Mouse (Mus musculus): ENCODE results near the gene Olfr360. TPM values are rescaled to one million over a fixed set of nuclear protein-coding genes. Genes with fewer than 3 reads are reported as not detected.
"Not testable (repeated sequence)": the region's sequence is repeated elsewhere in the genome, so short reads cannot be mapped to it uniquely, and the experiment has no call there.

The Olfr360 gene
- polyA plus RNA-seq (2012; rRNA removed), result not detected in 2 replicates

- Histone ChIP-seq H3K36me3 (ENCODE audit: control insufficient read depth, insufficient read depth, low read length) (no peaks in the 10 kb centered on the region), H3K27me3 (replicated peaks; ENCODE audit: control insufficient read depth, insufficient read depth, low read length) (no peaks in the 10 kb centered on the region), H3K27ac (ENCODE audit: insufficient read depth, low read depth, low read length) (no peak within 1 kb of the TSS), H3K4me3 (ENCODE audit: insufficient read depth, low read depth, low read length) (no peak within 1 kb of the TSS), H3K4me1 (ENCODE audit: control insufficient read depth, insufficient read depth, low read length) (no peaks in the 10 kb centered on the region)
- no peak for DNase-seq
- TF ChIP-seq POLR2A (IDR thresholded peaks at IDR 0.05; ENCODE audit: low read depth, low read length) (no peak), CTCF (conservative IDR thresholded peaks at IDR 0.05; ENCODE audit: insufficient read depth, insufficient read length, low read depth, low read length) (no peak)
Measured at GRCm38 (mm10) chr2:37065446-37065845, at the start of gene Olfr360. TSS of gene Olfr360 (plus strand) at chr2:37065746.

GRCm38 (mm10) chr2:37089190-37089589, 23.6 kb downstream of the Olfr360 start, which contains the start of gene Olfr361:
TSS of gene Olfr361 (minus strand) at chr2:37089290.
- 70% methylated on average over 1 of the region's 1 CpGs for WGBS
- H3K27me3 ChIP-seq (replicated peaks; ENCODE audit: control insufficient read depth, insufficient read depth, low read length); DNase-seq; H3K27ac ChIP-seq (ENCODE audit: insufficient read depth, low read depth, low read length); H3K4me1 ChIP-seq (ENCODE audit: control insufficient read depth, insufficient read depth, low read length); H3K4me3 ChIP-seq (ENCODE audit: insufficient read depth, low read depth, low read length); H3K36me3 ChIP-seq (ENCODE audit: control insufficient read depth, insufficient read depth, low read length): not testable (repeated sequence)

- Histone ChIP-seq H3K27ac (ENCODE audit: insufficient read depth, low read depth, low read length) (no peak within 1 kb of the TSS), H3K4me3 (ENCODE audit: insufficient read depth, low read depth, low read length) (no peak within 1 kb of the TSS), H3K36me3 (ENCODE audit: control insufficient read depth, insufficient read depth, low read length) (no peaks in the 10 kb centered on the region), H3K27me3 (replicated peaks; ENCODE audit: control insufficient read depth, insufficient read depth, low read length) (no peaks in the 10 kb centered on the region), H3K4me1 (ENCODE audit: control insufficient read depth, insufficient read depth, low read length) (no peaks in the 10 kb centered on the region)
- DNase-seq, result no peak
- WGBS, result 83% methylated on average over 1 of the region's 1 CpGs
- TF ChIP-seq POLR2A (IDR thresholded peaks at IDR 0.05; ENCODE audit: low read depth, low read length) (no peak), CTCF (conservative IDR thresholded peaks at IDR 0.05; ENCODE audit: insufficient read depth, insufficient read length, low read depth, low read length) (no peak)
Measured at GRCm38 (mm10) chr2:37117810-37118209, 52.3 kb downstream of the Olfr360 start, which contains the start of gene Olfr362. TSS of gene Olfr362 (minus strand) at chr2:37117910.

Other genes with a start within 250 kb of the Olfr360 start
- not detected in 2 replicates for gene Olfr3, start 248.7 kb upstream of the Olfr360 start, polyA plus RNA-seq (2012; rRNA removed)
- gene Olfr350, start 219.4 kb upstream of the Olfr360 start, polyA plus RNA-seq (2012; rRNA removed), result not detected in 2 replicates
- gene Olfr351, start 203.1 kb upstream of the Olfr360 start, polyA plus RNA-seq (2012; rRNA removed), result not detected in 2 replicates
- not detected in 2 replicates for gene Olfr352, start 197.3 kb upstream of the Olfr360 start, polyA plus RNA-seq (2012; rRNA removed)
- not detected in 2 replicates for gene Olfr353, start 172.8 kb upstream of the Olfr360 start, polyA plus RNA-seq (2012; rRNA removed)
- gene Olfr354, start 160.1 kb upstream of the Olfr360 start, polyA plus RNA-seq (2012; rRNA removed), result not detected in 2 replicates
- gene Olfr355, start 136.8 kb upstream of the Olfr360 start, polyA plus RNA-seq (2012; rRNA removed), result not detected in 2 replicates
- not detected in 2 replicates for gene Olfr356, start 128.6 kb upstream of the Olfr360 start, polyA plus RNA-seq (2012; rRNA removed)
- gene Olfr357, start 71.9 kb upstream of the Olfr360 start, polyA plus RNA-seq (2012; rRNA removed), result not detected in 2 replicates
- not detected in 2 replicates for gene Olfr358, start 56.4 kb upstream of the Olfr360 start, polyA plus RNA-seq (2012; rRNA removed)
- gene Olfr361, start 23.5 kb downstream of the Olfr360 start, polyA plus RNA-seq (2012; rRNA removed), result not detected in 2 replicates
- not detected in 2 replicates for gene Olfr362, start 52.2 kb downstream of the Olfr360 start, polyA plus RNA-seq (2012; rRNA removed)
- not detected in 2 replicates for gene Olfr364-ps1, start 73.6 kb downstream of the Olfr360 start, polyA plus RNA-seq (2012; rRNA removed)
- not detected in 2 replicates for gene Olfr365, start 122.5 kb downstream of the Olfr360 start, polyA plus RNA-seq (2012; rRNA removed)
- not detected in 2 replicates for gene Olfr366, start 145.8 kb downstream of the Olfr360 start, polyA plus RNA-seq (2012; rRNA removed)